Mouse (Mus musculus): ENCODE measurements around the gene Plcxd1. TPM values are rescaled to one million over a fixed set of nuclear protein-coding genes. Genes with fewer than 3 reads are reported as not detected.

Plcxd1 gene
- polyA plus RNA-seq (2012) = 0.08 and 0.09 TPM in 2 replicates

GRCm38 (mm10) chr5:110099656-110100580 is at the start of gene Plcxd1:
Gene Plcxd1, plus strand, starts transcription at chr5:110099969.

GRCm38 (mm10) chr5:110072413-110072812 is 27.4 kb upstream of the Plcxd1 start, which contains the start of gene Gm17655:
Gene Gm17655, minus strand, starts transcription at chr5:110072513.

GRCm38 (mm10) chr5:110094030-110094846 is 5.5 kb upstream of the Plcxd1 start, which contains the start of gene Gm35315:
Gene Gm35315, minus strand, starts transcription at chr5:110094420.

DNA sequence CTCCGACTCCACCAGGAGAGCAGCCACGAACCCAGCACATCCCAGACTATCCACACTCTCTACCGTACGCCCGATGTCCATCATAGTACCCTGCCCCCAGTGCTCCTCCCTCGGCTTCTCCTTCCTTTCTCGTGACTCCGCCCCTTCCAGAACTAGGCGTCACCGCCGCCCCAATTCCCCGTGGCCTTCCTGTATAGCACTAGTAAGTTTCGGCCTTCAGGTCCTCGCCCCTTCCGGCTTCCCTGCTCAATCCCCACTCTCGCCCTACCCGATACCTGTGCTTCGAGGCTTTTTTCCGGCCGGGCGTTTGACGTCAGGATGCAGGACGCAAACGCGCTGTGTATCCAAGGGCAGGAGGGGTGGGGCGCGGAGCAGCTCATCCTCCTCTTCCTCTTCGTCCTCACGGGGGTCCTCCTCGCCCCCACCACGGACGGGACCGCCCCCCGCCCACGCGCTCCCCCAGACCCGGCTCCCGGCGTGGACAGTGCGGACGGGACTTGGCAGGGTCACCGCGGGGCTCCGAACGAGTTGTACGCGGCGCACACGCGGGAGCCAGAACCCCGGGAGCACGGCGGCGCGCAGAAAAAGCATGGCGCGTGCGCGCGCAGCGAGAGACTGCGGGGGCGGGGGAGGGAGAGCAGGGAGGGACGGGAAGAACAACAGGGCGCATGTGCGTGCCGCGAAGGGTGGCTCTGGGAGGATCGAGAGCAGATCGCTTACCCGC is 8.0 kb downstream of the Plcxd1 start, which contains the start of gene Gtpbp6:
Gene Gtpbp6, minus strand, starts transcription at position 617 of the 724 bp plus-strand sequence.

DNA sequence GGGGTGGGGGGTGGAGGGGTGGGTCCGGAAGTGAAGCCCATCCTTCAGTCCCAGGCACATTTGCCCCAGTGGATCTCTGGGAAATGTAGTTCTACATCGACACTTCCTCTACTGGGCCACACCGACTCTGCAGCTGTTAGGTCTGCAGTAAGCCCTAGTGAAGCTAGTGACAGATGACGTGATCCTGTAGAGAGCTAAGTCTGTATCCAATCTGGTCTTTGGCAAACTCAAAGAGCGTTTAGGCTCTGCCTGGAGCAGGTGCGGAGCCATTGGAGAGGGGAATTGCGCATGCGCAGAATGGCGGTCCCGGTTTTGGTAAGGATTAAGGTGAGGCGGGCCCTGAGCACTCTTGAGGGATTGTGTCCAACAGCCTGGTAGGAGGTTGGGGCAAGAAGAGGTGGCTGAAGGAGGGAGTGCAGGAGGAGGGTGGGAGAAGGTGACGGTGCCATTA is 10.2 kb downstream of the Plcxd1 start, which contains the start of gene Zfp605:
Gene Zfp605, plus strand, starts transcription at position 102 of the 451 bp plus-strand sequence.

DNA sequence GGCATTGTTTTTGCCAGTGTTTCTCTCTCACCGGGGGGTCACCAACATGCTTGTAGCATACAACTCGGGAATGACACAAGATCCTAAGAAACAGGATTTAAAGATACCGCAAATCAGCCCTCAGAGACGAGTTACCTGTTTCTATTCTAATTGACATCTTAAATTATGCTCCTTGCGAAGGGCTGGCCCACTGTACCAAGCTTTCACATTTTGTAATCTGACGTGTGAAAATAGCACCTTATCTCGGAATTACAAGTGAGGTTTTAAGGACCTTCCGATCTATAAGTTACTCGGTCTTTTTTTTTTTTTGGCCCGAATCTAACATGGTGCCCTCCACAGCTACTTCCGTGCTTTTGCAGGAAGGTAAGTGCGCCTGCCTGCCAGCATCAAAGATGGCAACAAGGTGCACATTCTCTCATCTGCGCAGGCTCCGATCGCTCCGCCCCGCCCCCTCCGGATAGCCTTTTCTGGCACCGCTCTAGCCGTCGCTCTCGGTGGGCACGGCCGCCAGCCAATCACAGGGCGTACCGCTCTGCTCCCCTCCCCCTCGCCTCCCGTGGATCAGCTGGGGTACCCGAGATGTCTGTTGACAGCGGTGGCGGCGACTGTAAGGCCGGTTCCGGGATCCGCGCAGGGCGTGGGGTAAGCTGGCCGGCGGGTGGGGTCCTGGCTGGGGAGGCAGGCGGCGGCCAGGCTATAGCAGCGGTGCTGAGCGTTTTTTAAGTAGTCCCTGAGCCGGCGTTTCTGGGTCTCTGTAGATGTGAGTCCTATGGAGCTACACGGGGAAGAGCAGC is 35.7 kb downstream of the Plcxd1 start, which contains the start of gene Chfr:
Gene Chfr, plus strand, starts transcription at position 550 of the 794 bp plus-strand sequence.

Other genes starting within 250 kb of the Plcxd1 start
- gene Gm15446, start 176.6 kb upstream of the Plcxd1 start, polyA plus RNA-seq (2012) = 0.28 and 0.30 TPM in 2 replicates
- 0.65 and 1.6 TPM in 2 replicates for gene Zfp932, start 103.4 kb upstream of the Plcxd1 start, polyA plus RNA-seq (2012)
- gene Gm17655, start 27.5 kb upstream of the Plcxd1 start, polyA plus RNA-seq (2012) = 0.09 TPM in 1 of 2 replicates, not detected in the other
- 0.03 TPM in 1 of 2 replicates, not detected in the other for gene Gm35315, start 5.5 kb upstream of the Plcxd1 start, polyA plus RNA-seq (2012)
- gene Gtpbp6, start 8.2 kb downstream of the Plcxd1 start, polyA plus RNA-seq (2012) = 86.3 and 108 TPM in 2 replicates
- 0.37 and 0.67 TPM in 2 replicates for gene Zfp605, start 10.1 kb downstream of the Plcxd1 start, polyA plus RNA-seq (2012)
- gene Chfr, start 35.9 kb downstream of the Plcxd1 start, polyA plus RNA-seq (2012) = 43.5 and 55.3 TPM in 2 replicates
- gene Golga3, start 76.7 kb downstream of the Plcxd1 start, polyA plus RNA-seq (2012) = 3.3 and 3.5 TPM in 2 replicates
- gene Ankle2, start 131.0 kb downstream of the Plcxd1 start, polyA plus RNA-seq (2012) = 14.0 and 15.1 TPM in 2 replicates
- gene Pgam5, start 169.9 kb downstream of the Plcxd1 start, polyA plus RNA-seq (2012) = 11.6 and 13.4 TPM in 2 replicates
- gene Pxmp2, start 186.2 kb downstream of the Plcxd1 start, polyA plus RNA-seq (2012) = 12.7 and 13.9 TPM in 2 replicates
- gene Pole, start 186.3 kb downstream of the Plcxd1 start, polyA plus RNA-seq (2012) = 15.1 and 23.6 TPM in 2 replicates
- gene P2rx2, start 243.2 kb downstream of the Plcxd1 start, polyA plus RNA-seq (2012) = not detected in 2 replicates
- not detected in 2 replicates for gene Lrcol1, start 244.8 kb downstream of the Plcxd1 start, polyA plus RNA-seq (2012)